Mouse (Mus musculus) myocyte (in vitro differentiated cells): Measurements from ENCODE around the gene Zc3h18. TPM values are rescaled to one million over a fixed set of nuclear protein-coding genes. Genes with fewer than 3 reads are reported as not detected.

Experiments
- H3K27me3 ChIP-seq: one replicate; pipeline ENCODE4 v1.6.1; 2011; ENCODE audit not compliant: control insufficient read depth, insufficient read depth, insufficient read length
- H3K36me3 ChIP-seq: one replicate; pipeline ENCODE4 v1.6.1; 2011; ENCODE audit not compliant: control insufficient read depth, insufficient read depth
- H3K4me2 ChIP-seq: one replicate; pipeline ENCODE4 v1.6.1; 2011; ENCODE audit warnings: low read depth, control low read depth
- H3K4me3 ChIP-seq: one replicate; pipeline ENCODE4 v1.5.1; 2011; ENCODE audit warnings: mild to moderate bottlenecking, control low read depth, moderate library complexity
- H3K79me2 ChIP-seq: one replicate; pipeline ENCODE4 v1.6.1; 2011; ENCODE audit not compliant: control insufficient read depth, insufficient read depth
- H3ac ChIP-seq: one replicate; pipeline ENCODE4 v1.6.1; 2011; ENCODE audit not compliant: control insufficient read depth, insufficient read length
- CEBPB ChIP-seq: IDR thresholded peaks from 2 replicates; pipeline ENCODE4 v1.6.1; 2011; ENCODE audit warnings: mild to moderate bottlenecking, moderate library complexity; ENCODE audit not compliant: poor library complexity, insufficient read depth, severe bottlenecking
- E2F4 ChIP-seq: IDR thresholded peaks from one replicate; pipeline ENCODE4 v1.6.1; 2011; ENCODE audit warnings: mild to moderate bottlenecking, control low read depth, moderate library complexity; ENCODE audit not compliant: insufficient read depth
- MAX ChIP-seq: IDR thresholded peaks from one replicate; pipeline ENCODE4 v1.6.1; 2011; ENCODE audit warnings: low read depth, mild to moderate bottlenecking, control low read depth
- MYOD1 ChIP-seq, 3 experiments: IDR thresholded peaks; one replicate each; pipeline ENCODE4 v1.6.1; 2011; ENCODE audit warnings: control low read depth in 2 of 3, low read depth in 2 of 3, mild to moderate bottlenecking in 2 of 3, moderate library complexity in 1 of 3; ENCODE audit not compliant: insufficient read length in 2 of 3, control insufficient read depth in 1 of 3
- MYOG ChIP-seq, 3 experiments: IDR thresholded peaks; one replicate each; pipeline ENCODE4 v1.6.1; 2011; ENCODE audit warnings: control low read depth in 2 of 3, low read depth in 2 of 3, mild to moderate bottlenecking in 2 of 3; ENCODE audit not compliant: insufficient read length in 2 of 3, control insufficient read depth in 1 of 3, insufficient read depth in 1 of 3
- POLR2A ChIP-seq: IDR thresholded peaks from one replicate; pipeline ENCODE4 v1.6.1; 2011; ENCODE audit warnings: low read depth, mild to moderate bottlenecking, control low read depth, moderate library complexity; ENCODE audit not compliant: insufficient read length
- POLR2AphosphoS2 ChIP-seq: IDR thresholded peaks from one replicate; pipeline ENCODE4 v1.6.1; 2011; ENCODE audit warnings: low read depth, control low read depth; ENCODE audit not compliant: insufficient read length
- REST ChIP-seq: IDR thresholded peaks from one replicate; pipeline ENCODE4 v1.6.1; 2011; ENCODE audit warnings: mild to moderate bottlenecking, control low read depth, moderate library complexity; ENCODE audit not compliant: insufficient read depth, insufficient read length
- SRF ChIP-seq: IDR thresholded peaks from one replicate; pipeline ENCODE4 v1.6.1; 2011; ENCODE audit warnings: low read depth; ENCODE audit not compliant: control insufficient read depth, insufficient read length
- TCF12 ChIP-seq: IDR thresholded peaks from one replicate; pipeline ENCODE4 v1.6.1; 2011; ENCODE audit warnings: mild to moderate bottlenecking, control low read depth; ENCODE audit not compliant: poor library complexity, insufficient read depth, severe bottlenecking
- TCF3 ChIP-seq: IDR thresholded peaks from one replicate; pipeline ENCODE4 v1.6.1; 2011; ENCODE audit warnings: low read depth, control low read depth; ENCODE audit not compliant: insufficient read length
- USF1 ChIP-seq: IDR thresholded peaks from one replicate; pipeline ENCODE4 v1.6.1; 2011; ENCODE audit warnings: low read depth, mild to moderate bottlenecking, control low read depth, moderate library complexity
- polyA plus RNA-seq: library from polyadenylated mRNA; unstranded; fragments of >200 nt; fragmentation: generic; extraction: Trizol; gene quantifications from one replicate; pipeline ENCODE4 v1.2.1, GENCODE M21; 2012; ENCODE audit warnings: missing spikeins

The Zc3h18 gene
- polyA plus RNA-seq, 1 experiment, result 28.8 TPM

GRCm38 (mm10) chr8:122436586-122437125 lies 60.2 kb downstream of the Zc3h18 start:
- Histone ChIP-seq H3ac (no peak overlapping the region), H3K4me2 (no peak overlapping the region), H3K27me3 (no peaks in the 10 kb centered on the region), H3K79me2 (peaks cover 2% of the 10 kb centered on the region), H3K36me3 (peaks cover 18% of the 10 kb centered on the region), H3K4me3 (no peak overlapping the region)
- TF ChIP-seq MAX (no peak), CEBPB (no peak), USF1 (no peak), E2F4 (no peak), TCF12 (no peak), POLR2A (no peak), TCF3 (no peak), MYOD1 (IDR thresholded peaks at IDR 0.05; ENCODE audit: control insufficient read depth in 1 of 3, insufficient read length in 2 of 3, low read depth in 2 of 3) (no peak), MYOG (IDR thresholded peaks at IDR 0.05; ENCODE audit: control insufficient read depth in 1 of 3, insufficient read depth in 1 of 3, insufficient read length in 2 of 3, low read depth in 2 of 3) (no peak), REST (no peak), SRF (no peak), POLR2AphosphoS2 (no peak)

GRCm38 (mm10) chr8:122437708-122438331 lies 61.4 kb downstream of the Zc3h18 start:
- Histone ChIP-seq H3K79me2 (peaks cover 13% of the 10 kb centered on the region), H3K27me3 (no peaks in the 10 kb centered on the region), H3ac (no peak overlapping the region), H3K4me2 (no peak overlapping the region), H3K4me3 (no peak overlapping the region), H3K36me3 (peaks cover 18% of the 10 kb centered on the region)
- TF ChIP-seq TCF3 (no peak), E2F4 (no peak), TCF12 (no peak), MYOG (IDR thresholded peaks at IDR 0.05; ENCODE audit: control insufficient read depth in 1 of 3, insufficient read depth in 1 of 3, insufficient read length in 2 of 3, low read depth in 2 of 3) (no peak), MYOD1 (IDR thresholded peaks at IDR 0.05; ENCODE audit: control insufficient read depth in 1 of 3, insufficient read length in 2 of 3, low read depth in 2 of 3) (no peak), POLR2AphosphoS2 (no peak), POLR2A (no peak), MAX (no peak), USF1 (no peak), REST (no peak), SRF (no peak), CEBPB (no peak)

GRCm38 (mm10) chr8:122439336-122439735 lies 62.9 kb downstream of the Zc3h18 start:
- H3K79me2 ChIP-seq, result peaks cover 16% of the 10 kb centered on the region
- no peaks in the 10 kb centered on the region for H3K27me3 ChIP-seq
- H3K4me2 ChIP-seq, result no peak overlapping the region
- TF ChIP-seq POLR2AphosphoS2 (no peak), CEBPB (no peak), MYOD1 (IDR thresholded peaks at IDR 0.05; ENCODE audit: control insufficient read depth in 1 of 3, insufficient read length in 2 of 3, low read depth in 2 of 3) (no peak), TCF12 (no peak), TCF3 (no peak), SRF (no peak), MYOG (IDR thresholded peaks at IDR 0.05; ENCODE audit: control insufficient read depth in 1 of 3, insufficient read depth in 1 of 3, insufficient read length in 2 of 3, low read depth in 2 of 3) (no peak), MAX (no peak), POLR2A (no peak), REST (no peak), E2F4 (no peak), USF1 (no peak)
- H3K36me3 ChIP-seq, result peaks cover 18% of the 10 kb centered on the region
- H3K4me3 ChIP-seq, result no peak overlapping the region
- no peak overlapping the region for H3ac ChIP-seq

DNA sequence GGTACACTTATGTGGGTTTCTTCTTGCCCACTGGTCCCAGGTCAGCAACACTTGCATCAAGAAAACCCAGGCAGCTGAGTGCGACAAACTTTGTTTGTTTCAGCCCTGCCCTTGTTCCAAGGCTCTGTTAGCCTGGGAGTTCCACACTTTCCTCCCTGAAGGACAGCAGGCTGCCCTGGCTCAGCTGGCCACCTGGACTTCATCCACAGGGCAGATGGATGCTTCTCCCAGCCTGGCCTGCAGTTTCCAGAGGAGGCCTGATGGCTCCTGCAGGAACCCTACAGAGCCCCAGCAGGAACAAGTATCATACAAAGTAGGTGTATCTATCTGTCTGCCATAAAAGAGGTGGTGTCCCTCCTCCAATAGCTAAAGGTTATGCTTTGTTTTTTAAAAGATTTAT lies 64.9 kb downstream of the Zc3h18 start:
- Histone ChIP-seq H3K36me3 (peaks cover 7% of the 10 kb centered on the region), H3ac (no peak overlapping the region), H3K27me3 (no peaks in the 10 kb centered on the region), H3K4me2 (peak overlapping the region; percentile 91), H3K4me3 (no peak overlapping the region), H3K79me2 (peaks cover 16% of the 10 kb centered on the region)
- TF ChIP-seq MYOD1 (IDR thresholded peaks at IDR 0.05; ENCODE audit: control insufficient read depth in 1 of 3, insufficient read length in 2 of 3, low read depth in 2 of 3), result no peak
- TF ChIP-seq TCF3, result no peak
- TF ChIP-seq USF1, result no peak
- TF ChIP-seq REST, result no peak
- no peak for TF ChIP-seq POLR2AphosphoS2
- TF ChIP-seq POLR2A, result no peak
- no peak for TF ChIP-seq CEBPB
- no peak for TF ChIP-seq E2F4
- no peak for TF ChIP-seq MAX
- no peak for TF ChIP-seq MYOG (IDR thresholded peaks at IDR 0.05; ENCODE audit: control insufficient read depth in 1 of 3, insufficient read depth in 1 of 3, insufficient read length in 2 of 3, low read depth in 2 of 3)
- TF ChIP-seq SRF, result no peak
- no peak for TF ChIP-seq TCF12
